ENCODE assay signal across 9 mouse cellular contexts in the genomic region with DNA sequence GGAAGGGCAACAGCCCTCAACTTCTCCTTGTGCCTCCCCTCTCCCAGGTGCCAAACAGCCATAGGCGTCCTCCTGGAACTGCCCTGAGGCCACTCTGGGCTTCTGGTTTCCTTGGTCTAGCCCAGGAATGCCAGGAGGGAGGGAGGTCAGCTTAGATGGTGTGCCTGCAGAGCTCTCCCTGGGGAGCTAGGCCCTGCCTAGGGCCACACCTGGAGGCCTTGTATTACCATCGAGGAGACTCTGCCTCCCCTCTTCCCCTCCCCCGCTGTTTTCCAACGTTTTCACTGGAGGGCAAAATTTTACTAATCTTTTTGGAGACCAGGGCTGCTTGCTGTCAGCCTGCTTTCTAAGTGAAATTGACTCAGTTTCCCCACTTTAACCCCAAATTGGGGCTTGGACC. TPM values are rescaled to one million over a fixed set of nuclear protein-coding genes. Genes with fewer than 3 reads are reported as not detected.
DNase-seq lines count a peak whose midpoint lies in the region; ATAC-seq and TF ChIP-seq lines count a peak whose summit lies in the region.
"Had no signal": no experiment of that assay in that cellular context is flagged by ENCODE, and none has a peak within 500 bp of the region (broad histone marks: within the 10 kb centered on the region; RNA-seq: fewer than 3 reads in every experiment).

No protein-coding gene starts in this region.

- no peak for ATAC-seq in kidney, embryonic 15.5 days (replicated peaks; ENCODE audit: low FRiP score)
- no peak for ATAC-seq in embryonic facial prominence, embryonic 11.5 days (replicated peaks; ENCODE audit: insufficient number of reproducible peaks, low FRiP score, low TSS enrichment, low read depth)
- no peak for ATAC-seq in forebrain, postnatal 0 days
- ATAC-seq in liver, postnatal 0 days = no peak
- ATAC-seq in megakaryocyte-erythroid progenitor cell, adult 5-6 weeks (replicated peaks; ENCODE audit: low FRiP score, low TSS enrichment, poor library complexity, severe bottlenecking) = no peak

- WGBS in kidney, embryonic 15.5 days = 33% methylated on average over 4 of the region's 4 CpGs
- 30% methylated on average over 4 of the region's 4 CpGs for WGBS in embryonic facial prominence, embryonic 11.5 days
- 36% methylated on average over 4 of the region's 4 CpGs for WGBS in forebrain, postnatal 0 days
- WGBS in liver, postnatal 0 days (ENCODE audit: insufficient replicate concordance) = 49% methylated on average over 4 of the region's 4 CpGs

- H3K36me3 ChIP-seq in kidney, embryonic 15.5 days = peaks cover 49% of the 10 kb centered on the region
- peaks cover 10% of the 10 kb centered on the region for H3K36me3 ChIP-seq in embryonic facial prominence, embryonic 11.5 days (replicated peaks; ENCODE audit: control insufficient read depth, insufficient read depth, low read depth, low read length)
- peaks cover 46% of the 10 kb centered on the region for H3K36me3 ChIP-seq in forebrain, postnatal 0 days (ENCODE audit: insufficient read depth)
- H3K36me3 ChIP-seq in liver, postnatal 0 days (replicated peaks; ENCODE audit: insufficient read depth, low read length) = peaks cover 25% of the 10 kb centered on the region

- peak overlapping the region; percentile 21; the same call in 1 of the 2 replicates for H3K9ac ChIP-seq in kidney, embryonic 15.5 days
- H3K9ac ChIP-seq in embryonic facial prominence, embryonic 11.5 days (replicated peaks; ENCODE audit: low read length) = peak overlapping the region; percentile 39; the same call in 1 of the 2 replicates
- peak overlapping the region; percentile 44; the same call in 1 of the 2 replicates for H3K9ac ChIP-seq in forebrain, postnatal 0 days
- 0 out of 2 replicates have a peak overlapping the region, but pooled peaks have one; percentile 57 for H3K9ac ChIP-seq in liver, postnatal 0 days (replicated peaks)

- DNase-seq in kidney, postnatal 36 days = no peak
- DNase-seq in embryonic facial prominence, embryonic 11.5 days (ENCODE audit: low spot score) = peak; percentile 44
- DNase-seq in forebrain, postnatal 0 days = no peak
- no peak for DNase-seq in liver, postnatal 0 days
- DNase-seq in testis, postnatal 10 days (ENCODE audit: low spot score) = no peak
- DNase-seq in embryo, embryonic 10.5 days (ENCODE audit: low spot score) = no peak

- peaks cover 56% of the 10 kb centered on the region for H3K4me1 ChIP-seq in kidney, embryonic 15.5 days
- peaks cover 2% of the 10 kb centered on the region for H3K4me1 ChIP-seq in embryonic facial prominence, embryonic 11.5 days (ENCODE audit: control insufficient read depth, insufficient read depth, low read length)
- peaks cover 20% of the 10 kb centered on the region for H3K4me1 ChIP-seq in forebrain, postnatal 0 days (ENCODE audit: insufficient read depth)
- H3K4me1 ChIP-seq in liver, postnatal 0 days (ENCODE audit: insufficient read depth) = peaks cover 32% of the 10 kb centered on the region

- H3K4me3 ChIP-seq in kidney, embryonic 15.5 days (replicated peaks) = peak overlapping the region; percentile 49
- peak overlapping the region; percentile 36; the same call in 1 of the 2 replicates for H3K4me3 ChIP-seq in embryonic facial prominence, embryonic 11.5 days (ENCODE audit: low read depth, low read length)
- no peak overlapping the region; the same call in 1 of the 2 replicates for H3K4me3 ChIP-seq in forebrain, postnatal 0 days (ENCODE audit: low read depth, low read length)
- H3K4me3 ChIP-seq in liver, postnatal 0 days (ENCODE audit: low read depth, low read length) = 0 out of 2 replicates have a peak overlapping the region, but pooled peaks have one; percentile 49

- TF ChIP-seq CTCF in forebrain, postnatal 0 days (IDR thresholded peaks at IDR 0.05; ENCODE audit: low read depth) = no peak
- TF ChIP-seq CTCF in liver, postnatal 0 days (IDR thresholded peaks at IDR 0.05; ENCODE audit: low read depth) = no peak

- peak overlapping the region; percentile 80 for H3K4me2 ChIP-seq in kidney, embryonic 15.5 days
- peak overlapping the region; percentile 68 for H3K4me2 ChIP-seq in embryonic facial prominence, embryonic 11.5 days (ENCODE audit: low read depth, low read length)
- peak overlapping the region; percentile 66 for H3K4me2 ChIP-seq in forebrain, postnatal 0 days (ENCODE audit: low read depth)
- H3K4me2 ChIP-seq in liver, postnatal 0 days (ENCODE audit: low read depth, low read length) = peak overlapping the region; percentile 88

- no peaks in the 10 kb centered on the region for H3K27me3 ChIP-seq in kidney, embryonic 15.5 days
- H3K27me3 ChIP-seq in embryonic facial prominence, embryonic 11.5 days (ENCODE audit: control insufficient read depth, insufficient read depth, low read length) = no peaks in the 10 kb centered on the region
- no peaks in the 10 kb centered on the region for H3K27me3 ChIP-seq in forebrain, postnatal 0 days (ENCODE audit: insufficient read depth, low read length)
- peaks cover 25% of the 10 kb centered on the region for H3K27me3 ChIP-seq in liver, postnatal 0 days (ENCODE audit: insufficient read depth, low read length)

- H3K9me3 ChIP-seq in kidney, embryonic 15.5 days (replicated peaks) = no peaks in the 10 kb centered on the region
- H3K9me3 ChIP-seq in embryonic facial prominence, embryonic 11.5 days (replicated peaks; ENCODE audit: control insufficient read depth, low read length) = no peaks in the 10 kb centered on the region
- no peaks in the 10 kb centered on the region for H3K9me3 ChIP-seq in forebrain, postnatal 0 days (ENCODE audit: low read length)
- no peaks in the 10 kb centered on the region for H3K9me3 ChIP-seq in liver, postnatal 0 days (ENCODE audit: low read length)

- H3K27ac ChIP-seq in kidney, embryonic 15.5 days = peak overlapping the region; percentile 84
- H3K27ac ChIP-seq in embryonic facial prominence, embryonic 11.5 days (replicated peaks; ENCODE audit: low read depth, low read length) = no peak overlapping the region
- H3K27ac ChIP-seq in forebrain, postnatal 0 days (ENCODE audit: low read depth, low read length) = peak overlapping the region; percentile 80
- H3K27ac ChIP-seq in liver, postnatal 0 days (ENCODE audit: low read depth) = no peak overlapping the region

- no peak for TF ChIP-seq EP300 in liver, postnatal 0 days (IDR thresholded peaks at IDR 0.05; ENCODE audit: low read depth)

RNA-seq across cellular contexts. Expression of a gene that starts 3.6 kb away (rescaled TPM):
- polyA plus RNA-seq in kidney, embryonic 15.5 days (2015; fragmentation: Nextera tagmentation; extraction: Ambion mirVana) = 16.9 and 21.2 TPM in 2 replicates
- polyA plus RNA-seq in embryonic facial prominence, embryonic 11.5 days (2014; fragmentation: Nextera tagmentation; extraction: Ambion mirVana) = 31.1 and 33.9 TPM in 2 replicates
- 145 and 150 TPM in 2 replicates for total RNA-seq in forebrain, postnatal 0 days (2014; rRNA removed)
- polyA plus RNA-seq in forebrain, postnatal 0 days (2015; fragmentation: Nextera tagmentation; extraction: Ambion mirVana) = 113 and 130 TPM in 2 replicates
- 14.5 and 16.1 TPM in 2 replicates for polyA plus RNA-seq in liver, postnatal 0 days (2015; fragmentation: Nextera tagmentation; extraction: Ambion mirVana)
- 69.9 and 89.1 TPM in 2 replicates for total RNA-seq in megakaryocyte-erythroid progenitor cell, adult 5-6 weeks (2014; fragmentation: Nextera tagmentation)
- 29.0 and 30.8 TPM in 2 replicates for total RNA-seq in megakaryocyte-erythroid progenitor cell, adult 5-6 weeks (2017)

RNA-seq across cellular contexts. Expression of a gene that starts 15.2 kb away (rescaled TPM):
- polyA plus RNA-seq in kidney, embryonic 15.5 days (2015; fragmentation: Nextera tagmentation; extraction: Ambion mirVana) = 10.0 and 10.6 TPM in 2 replicates
- 9.9 and 10.5 TPM in 2 replicates for polyA plus RNA-seq in embryonic facial prominence, embryonic 11.5 days (2014; fragmentation: Nextera tagmentation; extraction: Ambion mirVana)
- total RNA-seq in forebrain, postnatal 0 days (2014; rRNA removed) = 184 and 202 TPM in 2 replicates
- polyA plus RNA-seq in forebrain, postnatal 0 days (2015; fragmentation: Nextera tagmentation; extraction: Ambion mirVana) = 22.3 and 24.9 TPM in 2 replicates
- polyA plus RNA-seq in liver, postnatal 0 days (2015; fragmentation: Nextera tagmentation; extraction: Ambion mirVana) = 5.7 and 6.1 TPM in 2 replicates
- 121 and 137 TPM in 2 replicates for total RNA-seq in megakaryocyte-erythroid progenitor cell, adult 5-6 weeks (2014; fragmentation: Nextera tagmentation)
- total RNA-seq in megakaryocyte-erythroid progenitor cell, adult 5-6 weeks (2017) = 174 and 229 TPM in 2 replicates

RNA-seq across cellular contexts. Expression of a gene that starts 29.9 kb away (rescaled TPM):
- 1.2 and 1.7 TPM in 2 replicates for polyA plus RNA-seq in kidney, embryonic 15.5 days (2015; fragmentation: Nextera tagmentation; extraction: Ambion mirVana)
- 0.38 and 0.84 TPM in 2 replicates for polyA plus RNA-seq in embryonic facial prominence, embryonic 11.5 days (2014; fragmentation: Nextera tagmentation; extraction: Ambion mirVana)
- total RNA-seq in forebrain, postnatal 0 days (2014; rRNA removed) = 0.15 TPM in 1 of 2 replicates, not detected in the other
- 0.09 and 0.13 TPM in 2 replicates for polyA plus RNA-seq in forebrain, postnatal 0 days (2015; fragmentation: Nextera tagmentation; extraction: Ambion mirVana)
- polyA plus RNA-seq in liver, postnatal 0 days (2015; fragmentation: Nextera tagmentation; extraction: Ambion mirVana) = 0.13 and 0.96 TPM in 2 replicates
- not detected in 2 replicates for total RNA-seq in megakaryocyte-erythroid progenitor cell, adult 5-6 weeks (2014; fragmentation: Nextera tagmentation)
- not detected in 2 replicates for total RNA-seq in megakaryocyte-erythroid progenitor cell, adult 5-6 weeks (2017)

RNA-seq across cellular contexts. Expression of a gene that starts 35.1 kb away (rescaled TPM):
- polyA plus RNA-seq in kidney, embryonic 15.5 days (2015; fragmentation: Nextera tagmentation; extraction: Ambion mirVana) = 49.4 and 56.2 TPM in 2 replicates
- 15.5 and 17.0 TPM in 2 replicates for polyA plus RNA-seq in embryonic facial prominence, embryonic 11.5 days (2014; fragmentation: Nextera tagmentation; extraction: Ambion mirVana)
- total RNA-seq in forebrain, postnatal 0 days (2014; rRNA removed) = 6.9 and 10.2 TPM in 2 replicates
- 31.9 and 38.1 TPM in 2 replicates for polyA plus RNA-seq in forebrain, postnatal 0 days (2015; fragmentation: Nextera tagmentation; extraction: Ambion mirVana)
- 16.2 and 17.3 TPM in 2 replicates for polyA plus RNA-seq in liver, postnatal 0 days (2015; fragmentation: Nextera tagmentation; extraction: Ambion mirVana)
- total RNA-seq in megakaryocyte-erythroid progenitor cell, adult 5-6 weeks (2014; fragmentation: Nextera tagmentation) = 16.9 and 21.5 TPM in 2 replicates
- 3.2 and 5.2 TPM in 2 replicates for total RNA-seq in megakaryocyte-erythroid progenitor cell, adult 5-6 weeks (2017)

RNA-seq across cellular contexts. Expression of a gene that starts 38.6 kb away (rescaled TPM):
- not detected in 2 replicates for polyA plus RNA-seq in kidney, embryonic 15.5 days (2015; fragmentation: Nextera tagmentation; extraction: Ambion mirVana)
- polyA plus RNA-seq in embryonic facial prominence, embryonic 11.5 days (2014; fragmentation: Nextera tagmentation; extraction: Ambion mirVana) = not detected in 2 replicates
- total RNA-seq in forebrain, postnatal 0 days (2014; rRNA removed) = not detected in 2 replicates
- polyA plus RNA-seq in forebrain, postnatal 0 days (2015; fragmentation: Nextera tagmentation; extraction: Ambion mirVana) = not detected in 2 replicates
- polyA plus RNA-seq in liver, postnatal 0 days (2015; fragmentation: Nextera tagmentation; extraction: Ambion mirVana) = not detected in 2 replicates
- not detected in 2 replicates for total RNA-seq in megakaryocyte-erythroid progenitor cell, adult 5-6 weeks (2014; fragmentation: Nextera tagmentation)
- total RNA-seq in megakaryocyte-erythroid progenitor cell, adult 5-6 weeks (2017) = not detected in 2 replicates
- total RNA-seq: left cerebral cortex, postnatal 36 days had no signal

Comparison
In these comparisons a context has a peak if more than half of its experiments do, and no peak if none do; other contexts are left out.
1. H3K27ac ChIP-seq: peak in kidney, embryonic 15.5 days (single experiment) and forebrain, postnatal 0 days (single experiment); none in embryonic facial prominence, embryonic 11.5 days (single experiment) and liver, postnatal 0 days (single experiment).
2. Peak in every context shown above with its lines, with median percentiles within 50 percentile points of each other: H3K4me2 ChIP-seq and H3K9ac ChIP-seq.